Mouse (Mus musculus): ENCODE measurements around the gene Ring1. TPM values are rescaled to one million over a fixed set of nuclear protein-coding genes. Genes with fewer than 3 reads are reported as not detected.

The Ring1 gene
- polyA plus RNA-seq, 1 experiment from 2014 or later: 14.9 TPM

GRCm38 (mm10) chr17:34028501-34029149 is 4.1 kb upstream of the Ring1 start:
- 0 out of 2 replicates have a peak overlapping the region, but pooled peaks have one; percentile 12 for H3K27ac ChIP-seq (ENCODE audit: poor library complexity, severe bottlenecking)
- peak overlapping the region; percentile 66 for H3K4me3 ChIP-seq
- no peaks in the 10 kb centered on the region for H3K9me3 ChIP-seq (replicated peaks)
- H3K4me1 ChIP-seq (replicated peaks): peaks cover 70% of the 10 kb centered on the region
- H3K9ac ChIP-seq: no peak overlapping the region
- ATAC-seq (ENCODE audit: insufficient number of reproducible peaks, low FRiP score): no peak
- no peaks in the 10 kb centered on the region for H3K27me3 ChIP-seq (replicated peaks)
- 68% methylated on average over 17 of the region's 17 CpGs for WGBS
- peak overlapping the region; percentile 88 for H3K4me2 ChIP-seq
- H3K36me3 ChIP-seq: peaks cover 22% of the 10 kb centered on the region

GRCm38 (mm10) chr17:34027656-34028223 is 3.3 kb upstream of the Ring1 start, which contains the start of gene H2-Ke6:
H2-Ke6 (minus strand) TSS chr17:34028060.
- H3K36me3 ChIP-seq: peaks cover 26% of the 10 kb centered on the region
- no peaks in the 10 kb centered on the region for H3K9me3 ChIP-seq (replicated peaks)
- peak; percentile 81 for ATAC-seq (ENCODE audit: insufficient number of reproducible peaks, low FRiP score)
- peaks cover 63% of the 10 kb centered on the region for H3K4me1 ChIP-seq (replicated peaks)
- peak within 1 kb of the TSS; percentile 88 for H3K4me2 ChIP-seq
- WGBS: 0% methylated on average over 47 of the region's 49 CpGs
- no peaks in the 10 kb centered on the region for H3K27me3 ChIP-seq (replicated peaks)
- peak within 1 kb of the TSS; percentile 71 for H3K9ac ChIP-seq
- H3K27ac ChIP-seq (ENCODE audit: poor library complexity, severe bottlenecking): peak within 1 kb of the TSS; percentile 65
- H3K4me3 ChIP-seq: peak within 1 kb of the TSS; percentile 66

- WGBS: 10% methylated on average over 36 of the region's 36 CpGs
Observed at GRCm38 (mm10) chr17:34026917-34027655, 2.6 kb upstream of the Ring1 start.

GRCm38 (mm10) chr17:34026221-34026620 is 1.7 kb upstream of the Ring1 start:
- ATAC-seq (ENCODE audit: insufficient number of reproducible peaks, low FRiP score): no peak
- peak overlapping the region; percentile 75; the same call in 1 of the 2 replicates for H3K4me3 ChIP-seq
- peak overlapping the region; percentile 91; the same call in 1 of the 2 replicates for H3K9ac ChIP-seq
- 42% methylated on average over 2 of the region's 2 CpGs for WGBS
- peak overlapping the region; percentile 95 for H3K4me2 ChIP-seq
- H3K4me1 ChIP-seq (replicated peaks): peaks cover 58% of the 10 kb centered on the region
- no peak overlapping the region for H3K27ac ChIP-seq (ENCODE audit: poor library complexity, severe bottlenecking)
- H3K36me3 ChIP-seq: peaks cover 41% of the 10 kb centered on the region
- no peaks in the 10 kb centered on the region for H3K27me3 ChIP-seq (replicated peaks)
- H3K9me3 ChIP-seq (replicated peaks): no peaks in the 10 kb centered on the region

More at GRCm38 (mm10) chr17:34026917-34027655, 2.6 kb upstream of the Ring1 start:
- Histone ChIP-seq H3K4me1 (replicated peaks) (peaks cover 58% of the 10 kb centered on the region), H3K9ac (peak overlapping the region; percentile 71), H3K4me2 (peak overlapping the region; percentile 88), H3K4me3 (peak overlapping the region; percentile 66), H3K27ac (ENCODE audit: poor library complexity, severe bottlenecking) (peak overlapping the region; percentile 65), H3K27me3 (replicated peaks) (no peaks in the 10 kb centered on the region), H3K9me3 (replicated peaks) (no peaks in the 10 kb centered on the region), H3K36me3 (peaks cover 32% of the 10 kb centered on the region)
- ATAC-seq (ENCODE audit: insufficient number of reproducible peaks, low FRiP score): no peak

- H3K27ac ChIP-seq (ENCODE audit: poor library complexity, severe bottlenecking): no peak overlapping the region
- H3K9ac ChIP-seq: peak overlapping the region; percentile 91
- 0 out of 2 replicates have a peak, but pooled peaks cover under 1% of the 10 kb centered on the region for H3K9me3 ChIP-seq (replicated peaks)
- H3K36me3 ChIP-seq: peaks cover 45% of the 10 kb centered on the region
- no peak for ATAC-seq (ENCODE audit: insufficient number of reproducible peaks, low FRiP score)
- H3K4me1 ChIP-seq (replicated peaks): peaks cover 58% of the 10 kb centered on the region
- H3K4me2 ChIP-seq: peak overlapping the region; percentile 95
- H3K27me3 ChIP-seq (replicated peaks): no peaks in the 10 kb centered on the region
- WGBS: 21% methylated on average over 7 of the region's 7 CpGs
- peak overlapping the region; percentile 75 for H3K4me3 ChIP-seq
Observed at GRCm38 (mm10) chr17:34025756-34026151, 1.3 kb upstream of the Ring1 start.

GRCm38 (mm10) chr17:34024861-34025755 is 628 bp upstream of the Ring1 start:
- WGBS: under 1% methylated on average over 57 of the region's 57 CpGs
- H3K4me1 ChIP-seq (replicated peaks): peaks cover 52% of the 10 kb centered on the region

GRCm38 (mm10) chr17:34023678-34024077 is 802 bp downstream of the Ring1 start:
- Histone ChIP-seq H3K9ac (peak overlapping the region; percentile 91), H3K4me1 (replicated peaks) (peaks cover 37% of the 10 kb centered on the region), H3K4me3 (peak overlapping the region; percentile 75), H3K4me2 (peak overlapping the region; percentile 95), H3K27ac (ENCODE audit: poor library complexity, severe bottlenecking) (no peak overlapping the region), H3K36me3 (peaks cover 38% of the 10 kb centered on the region), H3K27me3 (replicated peaks) (no peaks in the 10 kb centered on the region), H3K9me3 (replicated peaks) (peaks cover 17% of the 10 kb centered on the region)
- 61% methylated on average over 9 of the region's 9 CpGs for WGBS
- ATAC-seq (ENCODE audit: insufficient number of reproducible peaks, low FRiP score): no peak

More at GRCm38 (mm10) chr17:34024861-34025755, 628 bp upstream of the Ring1 start:
- no peaks in the 10 kb centered on the region for H3K27me3 ChIP-seq (replicated peaks)
- ATAC-seq (ENCODE audit: insufficient number of reproducible peaks, low FRiP score): 0 out of 2 replicates have a peak, but pooled peaks have one; percentile 6
- peak overlapping the region; percentile 75 for H3K4me3 ChIP-seq
- H3K27ac ChIP-seq (ENCODE audit: poor library complexity, severe bottlenecking): peak overlapping the region; percentile 93
- peak overlapping the region; percentile 95 for H3K4me2 ChIP-seq
- peaks cover 48% of the 10 kb centered on the region for H3K36me3 ChIP-seq
- H3K9me3 ChIP-seq (replicated peaks): peaks cover 5% of the 10 kb centered on the region; the same call in 1 of the 2 replicates
- H3K9ac ChIP-seq: peak overlapping the region; percentile 91

GRCm38 (mm10) chr17:34022987-34023386 is 1.5 kb downstream of the Ring1 start:
- H3K9me3 ChIP-seq (replicated peaks): peaks cover 17% of the 10 kb centered on the region
- H3K27me3 ChIP-seq (replicated peaks): no peaks in the 10 kb centered on the region
- no peak overlapping the region for H3K27ac ChIP-seq (ENCODE audit: poor library complexity, severe bottlenecking)
- WGBS: 94% methylated on average over 20 of the region's 20 CpGs
- H3K36me3 ChIP-seq: peaks cover 33% of the 10 kb centered on the region
- H3K4me3 ChIP-seq: no peak overlapping the region
- H3K4me2 ChIP-seq: no peak overlapping the region
- H3K9ac ChIP-seq: no peak overlapping the region
- peaks cover 30% of the 10 kb centered on the region for H3K4me1 ChIP-seq (replicated peaks)
- ATAC-seq (ENCODE audit: insufficient number of reproducible peaks, low FRiP score): no peak

- H3K9ac ChIP-seq: no peak overlapping the region
- peaks cover 29% of the 10 kb centered on the region for H3K4me1 ChIP-seq (replicated peaks)
- H3K4me2 ChIP-seq: no peak overlapping the region
- no peaks in the 10 kb centered on the region for H3K27me3 ChIP-seq (replicated peaks)
- no peak overlapping the region for H3K4me3 ChIP-seq
- H3K36me3 ChIP-seq: peaks cover 33% of the 10 kb centered on the region
- no peak overlapping the region for H3K27ac ChIP-seq (ENCODE audit: poor library complexity, severe bottlenecking)
- H3K9me3 ChIP-seq (replicated peaks): peaks cover 17% of the 10 kb centered on the region
- ATAC-seq (ENCODE audit: insufficient number of reproducible peaks, low FRiP score): no peak
- 86% methylated on average over 14 of the region's 14 CpGs for WGBS
Observed at GRCm38 (mm10) chr17:34022414-34022783, 2.1 kb downstream of the Ring1 start.

- Histone ChIP-seq H3K4me2 (no peak overlapping the region), H3K36me3 (peaks cover 33% of the 10 kb centered on the region), H3K27me3 (replicated peaks) (no peaks in the 10 kb centered on the region), H3K4me1 (replicated peaks) (peaks cover 23% of the 10 kb centered on the region), H3K27ac (ENCODE audit: poor library complexity, severe bottlenecking) (no peak overlapping the region), H3K9ac (no peak overlapping the region), H3K4me3 (no peak overlapping the region), H3K9me3 (replicated peaks) (peaks cover 17% of the 10 kb centered on the region)
- WGBS: 91% methylated on average over 23 of the region's 23 CpGs
- ATAC-seq (ENCODE audit: insufficient number of reproducible peaks, low FRiP score): no peak
Observed at GRCm38 (mm10) chr17:34021539-34022413, 2.7 kb downstream of the Ring1 start.
